ENCODE assay signal across 10 mouse cellular contexts in genomic region chr8:120548313-120548761, GRCm38 (mm10). TPM values are rescaled to one million over a fixed set of nuclear protein-coding genes. Genes with fewer than 3 reads are reported as not detected.
DNase-seq lines count a peak whose midpoint lies in the region; ATAC-seq lines count a peak whose summit lies in the region.
"Had no signal": no experiment of that assay in that cellular context is flagged by ENCODE, and none has a peak within 500 bp of the region (broad histone marks: within the 10 kb centered on the region; RNA-seq: fewer than 3 reads in every experiment).

No protein-coding gene starts in this region.

- H3K4me2 ChIP-seq in forebrain, embryonic 12.5 days = peak overlapping the region; percentile 57

- H3K9me3 ChIP-seq in heart, embryonic 10.5 days = no peaks in the 10 kb centered on the region
- H3K9me3 ChIP-seq in forebrain, embryonic 12.5 days = no peaks in the 10 kb centered on the region
- H3K9me3 ChIP-seq in midbrain, embryonic 10.5 days (replicated peaks) = no peaks in the 10 kb centered on the region

- peak overlapping the region; percentile 36; the same call in 1 of the 2 replicates for H3K9ac ChIP-seq in forebrain, embryonic 12.5 days

- H3K4me3 ChIP-seq in heart, embryonic 10.5 days = no peak overlapping the region
- no peak overlapping the region for H3K4me3 ChIP-seq in forebrain, embryonic 12.5 days (replicated peaks)
- H3K4me3 ChIP-seq in midbrain, embryonic 10.5 days = no peak overlapping the region; the same call in 1 of the 2 replicates

- 35% methylated on average over 16 of the region's 16 CpGs for WGBS in heart, embryonic 10.5 days
- 46% methylated on average over 16 of the region's 16 CpGs for WGBS in forebrain, embryonic 12.5 days
- 64% methylated on average over 16 of the region's 16 CpGs for WGBS in midbrain, embryonic 10.5 days

- no peak for DNase-seq in heart, embryonic 10.5 days (ENCODE audit: low spot score)
- DNase-seq in heart, adult 11 months = no peak
- peak; percentile 87 for DNase-seq in MN1 (ENCODE audit: low spot score)
- no peak for DNase-seq in midbrain, embryonic 10.5 days (ENCODE audit: low spot score)
- DNase-seq in kidney, adult 11 months = no peak
- no peak for DNase-seq in B cell, adult 2 months
- DNase-seq in kidney, adult 9 months = no peak
- DNase-seq: adrenal gland, adult 2 months; spleen, adult 18-20 months had no signal

- no peaks in the 10 kb centered on the region for H3K27me3 ChIP-seq in heart, embryonic 10.5 days (ENCODE audit: insufficient read depth, poor library complexity, severe bottlenecking)
- H3K27me3 ChIP-seq in forebrain, embryonic 12.5 days = 0 out of 2 replicates have a peak, but pooled peaks cover 3% of the 10 kb centered on the region
- peaks cover 32% of the 10 kb centered on the region; the same call in 1 of the 2 replicates for H3K27me3 ChIP-seq in midbrain, embryonic 10.5 days (ENCODE audit: low read depth, poor library complexity, severe bottlenecking)

- H3K36me3 ChIP-seq in heart, embryonic 10.5 days = peaks cover 5% of the 10 kb centered on the region; the same call in 1 of the 2 replicates
- peaks cover under 1% of the 10 kb centered on the region; the same call in 1 of the 2 replicates for H3K36me3 ChIP-seq in forebrain, embryonic 12.5 days (replicated peaks)
- H3K36me3 ChIP-seq in midbrain, embryonic 10.5 days = peaks cover 6% of the 10 kb centered on the region; the same call in 1 of the 2 replicates

- ATAC-seq in forebrain, embryonic 12.5 days (ENCODE audit: low FRiP score) = no peak

- peaks cover 91% of the 10 kb centered on the region for H3K4me1 ChIP-seq in heart, embryonic 10.5 days
- H3K4me1 ChIP-seq in forebrain, embryonic 12.5 days = peaks cover 93% of the 10 kb centered on the region
- H3K4me1 ChIP-seq in midbrain, embryonic 10.5 days = peaks cover 100% of the 10 kb centered on the region

- peak overlapping the region; percentile 77 for H3K27ac ChIP-seq in heart, embryonic 10.5 days
- peak overlapping the region; percentile 96 for H3K27ac ChIP-seq in forebrain, embryonic 12.5 days
- H3K27ac ChIP-seq in midbrain, embryonic 10.5 days (replicated peaks) = peak overlapping the region; percentile 83

RNA-seq across cellular contexts. Expression of gene Gins2, which starts 40.8 kb away (rescaled TPM):
- 106 and 125 TPM in 2 replicates for polyA plus RNA-seq in heart, embryonic 10.5 days (2016; fragmentation: Nextera tagmentation; extraction: Ambion mirVana)
- 83.2 and 84.8 TPM in 2 replicates for polyA plus RNA-seq in forebrain, embryonic 12.5 days (2016; fragmentation: Nextera tagmentation; extraction: Ambion mirVana)
- 162 and 192 TPM in 2 replicates for polyA plus RNA-seq in midbrain, embryonic 10.5 days (2016; fragmentation: Nextera tagmentation; extraction: Ambion mirVana)
